Mouse (Mus musculus) lung, postnatal 0 days (tissue): ENCODE measurements at regions not wholly inside any gene's neighbourhood (a gene's known extent, or its start where the extent isn't known, plus 50 kb on each side); places are given as distances from the start of the nearest gene placed in this dataset.
A peak's percentile ranks its signal among the peaks of the same experiment; 100 is the strongest.
"Not testable (repeated sequence)": the region's sequence is repeated elsewhere in the genome, so short reads cannot be mapped to it uniquely, and the experiment has no call there.

Experiments used
- ATAC-seq: fragments of 200-750 bp; cut with Nextera tagmentation; 2 replicates; pipeline ENCODE4 v1.8.0; 2017; ENCODE audit warnings: moderate library complexity
- DNase-seq: peaks from one replicate; pipeline ENCODE4 v3.0.0-alpha.2; 2016; ENCODE audit warnings: low spot score
- H3K27ac ChIP-seq: fragments of 300-500 bp; sonication (generic); 2 replicates; pipeline ENCODE4 v1.5.1; 2014; ENCODE audit warnings: antibody characterized with exemption, mild to moderate bottlenecking, low read length, mixed read lengths
- H3K27me3 ChIP-seq: fragments of 300-500 bp; sonication (generic); replicated peaks from 2 replicates; pipeline ENCODE4 v1.6.1; 2014; ENCODE audit warnings: low read length, mixed read lengths; ENCODE audit not compliant: insufficient read depth
- H3K36me3 ChIP-seq: fragments of 300-500 bp; sonication (generic); 2 replicates; pipeline ENCODE4 v1.6.1; 2014; ENCODE audit warnings: low read length, mixed read lengths; ENCODE audit not compliant: insufficient read depth
- H3K4me1 ChIP-seq: fragments of 300-500 bp; sonication (generic); 2 replicates; pipeline ENCODE4 v1.6.1; 2014; ENCODE audit warnings: antibody characterized with exemption, low read depth, low read length, mixed read lengths; ENCODE audit not compliant: insufficient read depth
- H3K4me2 ChIP-seq: fragments of 300-500 bp; sonication (generic); replicated peaks from 2 replicates; pipeline ENCODE4 v1.6.1; 2014; ENCODE audit warnings: low read depth, mild to moderate bottlenecking, low read length, moderate library complexity, mixed read lengths
- H3K4me3 ChIP-seq: fragments of 300-500 bp; sonication (generic); 2 replicates; pipeline ENCODE4 v1.5.1; 2014; ENCODE audit warnings: low read depth, low read length
- H3K9ac ChIP-seq: fragments of 300-500 bp; sonication (generic); replicated peaks from 2 replicates; pipeline ENCODE4 v1.6.1; 2014; ENCODE audit warnings: low read depth, mild to moderate bottlenecking
- H3K9me3 ChIP-seq: fragments of 300-500 bp; sonication (generic); 2 replicates; pipeline ENCODE4 v1.6.1; 2016; ENCODE audit warnings: low read length, mixed read lengths
- CTCF ChIP-seq: IDR thresholded peaks from 2 replicates; pipeline ENCODE4 v1.5.1; 2016; ENCODE audit warnings: antibody characterized with exemption, mild to moderate bottlenecking
- EP300 ChIP-seq: IDR thresholded peaks from 2 replicates; pipeline ENCODE4 v1.6.1; 2016; ENCODE audit warnings: antibody characterized with exemption, mild to moderate bottlenecking, control low read depth
- WGBS: fragments of 180-500 bp; shearing (Covaris S2); extraction: QIAGEN DNeasy Blood & Tissue Kit; methylation state at CpG from one replicate; pipeline ENCODE4 v1.1.7; 2014; 5-methylcytosine and 5-hydroxymethylcytosine counted together

GRCm38 (mm10) chr4:122025866-122026265 lies 404.0 kb upstream of the Gm12887 start:
- no peaks in the 10 kb centered on the region for H3K36me3 ChIP-seq
- no peak overlapping the region for H3K27ac ChIP-seq
- H3K9ac ChIP-seq, result no peak overlapping the region
- H3K4me1 ChIP-seq, result no peaks in the 10 kb centered on the region
- ATAC-seq, result peak; percentile 17; the same call in 1 of the 2 replicates
- no peak overlapping the region for H3K4me2 ChIP-seq
- TF ChIP-seq EP300, result no peak
- TF ChIP-seq CTCF, result no peak
- 70% methylated on average over 1 of the region's 1 CpGs for WGBS
- no peaks in the 10 kb centered on the region for H3K27me3 ChIP-seq
- no peak overlapping the region for H3K4me3 ChIP-seq
- H3K9me3 ChIP-seq, result peaks cover 34% of the 10 kb centered on the region
- no peak for DNase-seq

- peaks cover 36% of the 10 kb centered on the region for H3K9me3 ChIP-seq
- WGBS, result 86% methylated on average over 15 of the region's 15 CpGs
- no peak overlapping the region for H3K27ac ChIP-seq
- H3K36me3 ChIP-seq, result no peaks in the 10 kb centered on the region
- no peak; the same call in 1 of the 2 replicates for ATAC-seq
- no peak overlapping the region for H3K9ac ChIP-seq
- no peaks in the 10 kb centered on the region for H3K27me3 ChIP-seq
- H3K4me3 ChIP-seq, result no peak overlapping the region
- no peak for DNase-seq
- H3K4me1 ChIP-seq, result no peaks in the 10 kb centered on the region
- H3K4me2 ChIP-seq, result no peak overlapping the region
- TF ChIP-seq CTCF (no peak), EP300 (no peak)
Measured at GRCm38 (mm10) chr4:122022854-122023253, 401.0 kb upstream of the Gm12887 start.

GRCm38 (mm10) chr4:122008938-122009459 lies 387.1 kb upstream of the Gm12887 start:
- peaks cover 34% of the 10 kb centered on the region for H3K9me3 ChIP-seq
- not testable (repeated sequence) for H3K4me2 ChIP-seq, DNase-seq, H3K4me3 ChIP-seq, H3K36me3 ChIP-seq, H3K9ac ChIP-seq, H3K4me1 ChIP-seq, H3K27me3 ChIP-seq, H3K27ac ChIP-seq
- ATAC-seq, result peak; percentile 9; the same call in 1 of the 2 replicates
- WGBS, result 92% methylated on average over 24 of the region's 26 CpGs

- H3K4me2 ChIP-seq, result no peak overlapping the region
- no peak for DNase-seq
- H3K27me3 ChIP-seq, result no peaks in the 10 kb centered on the region
- no peak overlapping the region for H3K4me3 ChIP-seq
- H3K9ac ChIP-seq, result no peak overlapping the region
- 94% methylated on average over 39 of the region's 39 CpGs for WGBS
- no peak for TF ChIP-seq EP300
- TF ChIP-seq CTCF, result no peak
- peaks cover 33% of the 10 kb centered on the region for H3K9me3 ChIP-seq
- H3K36me3 ChIP-seq, result no peaks in the 10 kb centered on the region
- H3K27ac ChIP-seq, result no peak overlapping the region
- H3K4me1 ChIP-seq, result no peaks in the 10 kb centered on the region
- ATAC-seq, result peak; percentile 16; the same call in 1 of the 2 replicates
Measured at GRCm38 (mm10) chr4:122008168-122008839, 386.4 kb upstream of the Gm12887 start.

- 54% methylated on average over 2 of the region's 2 CpGs for WGBS
- no peak overlapping the region for H3K27ac ChIP-seq
Measured at GRCm38 (mm10) chr4:121986741-121987140, 364.8 kb upstream of the Gm12887 start.

GRCm38 (mm10) chr4:121985371-121985770 lies 363.5 kb upstream of the Gm12887 start:
- H3K4me1 ChIP-seq, result no peaks in the 10 kb centered on the region
- DNase-seq, result no peak
- H3K27me3 ChIP-seq, result no peaks in the 10 kb centered on the region
- no peak overlapping the region for H3K27ac ChIP-seq
- no peak overlapping the region for H3K9ac ChIP-seq
- H3K9me3 ChIP-seq, result peaks cover 26% of the 10 kb centered on the region
- 52% methylated on average over 1 of the region's 1 CpGs for WGBS
- TF ChIP-seq EP300 (no peak), CTCF (no peak)
- H3K4me2 ChIP-seq, result no peak overlapping the region
- no peak for ATAC-seq
- H3K4me3 ChIP-seq, result no peak overlapping the region
- H3K36me3 ChIP-seq, result no peaks in the 10 kb centered on the region

More at GRCm38 (mm10) chr4:121986741-121987140, 364.8 kb upstream of the Gm12887 start:
- H3K4me2 ChIP-seq, result no peak overlapping the region
- DNase-seq, result no peak
- no peak overlapping the region for H3K4me3 ChIP-seq
- TF ChIP-seq EP300, result no peak
- no peak for TF ChIP-seq CTCF
- ATAC-seq, result no peak
- H3K9me3 ChIP-seq, result peaks cover 26% of the 10 kb centered on the region
- H3K36me3 ChIP-seq, result no peaks in the 10 kb centered on the region
- no peaks in the 10 kb centered on the region for H3K4me1 ChIP-seq
- no peak overlapping the region for H3K9ac ChIP-seq
- no peaks in the 10 kb centered on the region for H3K27me3 ChIP-seq
